Mouse (Mus musculus) brain, adult 2 months (tissue): ENCODE measurements around the gene Gdpd3.
"Not testable (repeated sequence)": the region's sequence is repeated elsewhere in the genome, so short reads cannot be mapped to it uniquely, and the experiment has no call there.

Experiments used
- DNase-seq: peaks from one replicate; pipeline ENCODE4 v3.0.0; 2011; ENCODE audit warnings: low read depth, low spot score

The Gdpd3 gene

DNA sequence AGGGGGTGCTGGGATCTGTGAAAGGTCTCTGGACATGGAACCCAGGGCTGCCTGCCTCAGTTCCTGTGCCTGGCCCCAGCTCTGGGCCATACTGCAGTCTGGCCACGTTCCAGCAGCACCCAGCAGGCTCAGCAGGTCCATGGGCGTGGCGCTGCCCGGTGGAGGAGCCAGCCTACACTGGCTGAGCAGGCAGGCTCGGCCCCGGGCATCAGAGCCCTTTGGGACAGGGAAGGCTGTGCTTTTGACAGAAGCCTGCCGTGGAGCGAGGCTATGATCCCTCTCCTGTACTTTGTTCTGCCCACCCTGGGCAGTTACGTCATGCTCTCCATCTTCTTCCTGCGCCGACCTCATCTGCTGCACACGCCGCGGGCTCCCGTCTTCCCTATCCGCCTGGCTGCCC is at the start of gene Gdpd3:
Gene Gdpd3 (plus strand): TSS at position 134 of the 400 bp plus-strand sequence.
- DNase-seq = no peak

DNA sequence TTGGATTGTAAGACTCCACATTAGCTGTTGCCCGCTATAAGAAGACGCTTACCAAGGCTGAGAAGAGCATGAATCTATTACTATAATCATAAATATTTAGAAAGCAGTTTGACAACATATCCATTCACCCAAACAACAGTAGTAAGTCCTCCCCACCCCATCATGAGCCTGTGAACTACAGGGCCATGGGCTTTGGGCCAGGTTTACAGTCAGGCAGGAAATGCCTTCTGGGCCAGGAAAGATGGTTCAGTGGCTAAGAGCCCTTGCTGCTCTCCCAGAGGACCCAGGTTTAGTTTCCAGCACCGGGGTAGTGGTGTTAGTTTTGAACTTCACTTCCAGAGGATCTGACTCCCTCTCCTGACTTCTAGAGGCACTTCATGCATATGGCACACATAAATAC is 48.6 kb upstream of the Gdpd3 start:
- no peak for DNase-seq

- DNase-seq = peak; percentile 60
These were observed 47.3 kb upstream of the Gdpd3 start for GRCm38 (mm10) chr7:126718787-126719337.

DNA sequence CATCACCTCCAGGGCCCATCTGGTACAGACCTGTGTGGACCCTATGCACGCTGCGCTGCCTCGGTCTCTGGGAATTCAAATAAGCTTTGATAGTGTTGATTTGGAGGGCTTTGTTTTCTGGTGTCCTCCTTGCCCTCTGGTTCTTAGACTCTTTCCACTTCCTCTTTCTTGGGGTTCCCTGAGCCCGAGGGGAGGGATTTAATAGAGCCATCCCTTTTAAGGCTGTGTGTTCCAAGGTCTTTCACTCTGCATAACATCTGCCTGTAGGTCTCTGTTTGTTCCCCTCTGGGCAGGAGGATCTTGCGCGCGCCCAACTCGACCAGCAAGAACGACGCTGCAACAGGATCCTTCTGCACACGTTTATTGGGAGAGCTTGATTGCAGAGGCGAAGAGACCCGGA is 44.5 kb upstream of the Gdpd3 start:
- DNase-seq = no peak

DNA sequence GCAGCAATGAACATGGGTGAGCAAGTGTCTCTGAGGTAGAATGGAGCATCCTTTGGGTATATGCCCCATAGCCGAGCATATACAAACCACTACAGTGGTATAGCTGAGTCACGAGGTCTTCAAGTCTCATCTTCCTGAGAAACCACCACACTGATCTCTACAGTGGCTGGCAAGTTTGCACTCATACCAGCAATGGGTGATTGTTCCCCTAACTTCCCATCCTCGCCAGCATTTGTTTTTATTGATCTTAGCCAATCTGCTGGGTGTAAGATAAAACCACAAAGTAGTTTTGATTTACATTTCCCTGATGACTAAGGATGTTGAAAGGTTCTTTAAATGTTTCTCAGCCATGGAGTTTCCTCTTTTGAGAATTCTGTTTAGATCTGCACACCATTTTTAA is 41.1 kb upstream of the Gdpd3 start:
- DNase-seq = no peak

GRCm38 (mm10) chr7:126725667-126726066 is 40.5 kb upstream of the Gdpd3 start:
- no peak for DNase-seq

DNA sequence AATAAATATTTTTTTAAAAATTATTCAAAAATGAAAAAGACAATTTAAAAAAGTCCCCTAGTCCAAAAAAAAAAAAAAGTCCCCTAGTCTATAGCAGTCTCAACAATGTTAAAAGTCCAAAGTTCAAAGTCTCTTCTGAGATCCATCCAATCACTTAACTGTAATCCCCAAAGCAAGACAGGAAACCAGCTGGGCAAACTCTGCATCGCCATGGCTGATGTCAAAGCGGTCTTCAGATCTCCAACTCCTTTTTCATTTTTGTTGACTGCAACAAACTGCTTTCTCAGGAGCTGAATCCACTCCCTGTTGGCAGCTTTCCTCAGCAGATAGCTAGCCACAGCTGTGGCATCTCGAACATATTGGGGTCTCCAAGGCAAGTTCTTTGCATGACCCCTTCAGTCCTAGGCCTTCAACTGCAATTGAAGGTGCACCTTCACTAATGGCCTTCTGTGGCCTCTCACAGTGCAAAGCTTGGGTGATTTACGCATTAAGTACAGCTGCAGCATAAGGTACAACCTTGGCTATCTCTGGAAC is 35.8 kb upstream of the Gdpd3 start:
- not testable (repeated sequence) for DNase-seq

DNA sequence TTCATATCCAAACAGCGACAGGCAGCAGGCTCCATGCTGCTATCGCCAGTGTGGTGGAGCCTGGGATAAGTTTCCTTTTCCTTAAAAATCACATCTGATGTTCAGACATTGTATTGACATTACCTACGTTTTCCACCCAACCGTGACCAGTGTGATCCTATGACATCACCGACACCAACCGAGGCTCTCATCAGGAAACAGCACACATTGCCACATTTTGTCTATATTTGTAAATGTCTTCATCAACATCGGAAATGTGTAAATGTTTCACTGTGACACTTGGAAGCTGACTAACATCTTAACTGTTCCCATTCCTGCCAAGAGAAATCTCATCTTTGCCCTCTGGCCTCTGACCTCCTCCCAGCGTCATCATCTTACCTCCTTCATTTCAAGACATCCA is 30.0 kb upstream of the Gdpd3 start:
- DNase-seq = no peak

GRCm38 (mm10) chr7:126739551-126739950 is 26.6 kb upstream of the Gdpd3 start:
- DNase-seq = peak; percentile 82

- no peak for DNase-seq
These were observed 25.9 kb upstream of the Gdpd3 start for GRCm38 (mm10) chr7:126740132-126740735.

DNA sequence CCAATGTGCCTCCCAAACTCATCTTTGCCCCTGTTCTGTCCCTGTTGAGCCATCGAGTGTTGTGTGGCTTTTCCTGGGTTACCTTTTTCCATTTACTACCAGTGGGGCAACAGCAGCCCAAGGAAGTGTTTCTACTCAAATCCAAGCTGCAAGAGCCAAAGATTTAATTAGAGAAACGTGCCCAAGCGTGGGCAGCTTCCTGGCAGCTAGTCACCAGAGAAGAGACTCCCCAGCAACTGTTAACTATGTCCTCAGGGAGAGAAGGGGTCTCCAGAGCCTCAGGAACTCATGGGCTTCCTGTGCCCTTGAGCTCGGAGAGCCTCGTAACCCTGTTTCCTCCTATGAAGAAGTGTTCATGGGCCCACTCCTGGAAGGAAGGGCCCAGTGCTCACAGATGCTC is 25.2 kb upstream of the Gdpd3 start:
- no peak for DNase-seq

GRCm38 (mm10) chr7:126741452-126741851 is 24.7 kb upstream of the Gdpd3 start:
- DNase-seq = no peak

GRCm38 (mm10) chr7:126741964-126742482 is 24.1 kb upstream of the Gdpd3 start:
- DNase-seq = peak; percentile 40

DNA sequence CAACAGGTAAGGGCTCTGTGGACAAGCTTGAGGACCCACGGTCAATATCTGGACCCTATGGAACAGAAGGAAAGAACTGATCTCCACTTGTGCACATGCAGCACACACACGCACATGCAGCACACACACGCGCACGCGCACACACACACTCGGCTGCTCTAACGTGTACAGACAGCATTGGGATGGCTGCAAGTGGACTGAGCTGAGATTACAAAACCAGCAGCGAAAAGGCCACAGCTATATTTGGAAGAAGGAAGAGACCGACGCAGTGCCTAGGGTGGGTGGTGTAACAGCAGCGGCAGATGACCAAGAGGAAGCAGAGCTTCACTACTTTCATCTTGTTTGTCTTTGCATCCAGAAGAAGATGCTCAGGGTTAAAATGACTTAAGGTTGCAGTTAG is 20.1 kb upstream of the Gdpd3 start:
- DNase-seq = peak; percentile 74

GRCm38 (mm10) chr7:126746798-126747197 is 19.3 kb upstream of the Gdpd3 start:
- peak; percentile 46 for DNase-seq

DNA sequence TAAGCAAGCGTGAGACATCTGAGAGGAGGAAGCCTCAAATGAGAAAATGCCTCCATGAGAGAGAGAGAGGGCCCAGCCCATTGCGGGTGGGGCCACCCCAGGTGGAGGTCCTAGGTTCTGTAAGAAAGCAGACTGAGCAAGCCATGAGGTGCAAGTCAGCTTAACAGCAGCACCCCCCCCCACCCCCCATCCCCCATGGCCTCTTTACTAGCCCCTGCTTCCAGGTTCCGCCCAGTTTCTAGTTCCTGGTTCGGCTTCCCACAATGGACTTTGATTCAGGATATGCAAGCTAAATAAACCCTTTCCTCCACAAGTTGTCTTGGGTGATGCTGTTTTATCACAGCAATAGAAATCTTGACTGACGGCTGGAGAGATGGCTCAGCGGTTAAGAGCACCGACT is 17.3 kb upstream of the Gdpd3 start:
- DNase-seq = no peak

- DNase-seq = no peak
These were observed 16.4 kb upstream of the Gdpd3 start for GRCm38 (mm10) chr7:126749582-126750343.

DNA sequence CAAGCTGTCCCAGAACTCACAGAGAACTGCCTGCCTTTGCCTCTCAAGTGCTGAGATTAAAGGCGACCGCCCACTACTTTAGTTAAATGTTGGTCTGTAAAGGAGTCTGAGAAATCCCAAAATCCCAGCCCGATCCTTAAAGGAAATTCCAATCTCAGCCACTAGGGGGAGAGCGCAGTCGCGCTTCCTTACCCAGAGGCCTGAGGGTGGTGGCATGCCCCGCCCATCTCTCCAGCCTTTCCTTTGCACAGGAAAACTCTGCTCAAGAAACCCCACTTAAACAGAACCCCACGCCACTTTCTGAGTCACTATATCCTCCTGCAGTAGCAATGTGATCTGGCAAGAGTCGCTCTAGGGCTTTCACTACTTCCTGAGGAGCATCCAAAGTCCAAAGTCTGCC is 11.3 kb upstream of the Gdpd3 start:
- DNase-seq = peak; percentile 90

DNA sequence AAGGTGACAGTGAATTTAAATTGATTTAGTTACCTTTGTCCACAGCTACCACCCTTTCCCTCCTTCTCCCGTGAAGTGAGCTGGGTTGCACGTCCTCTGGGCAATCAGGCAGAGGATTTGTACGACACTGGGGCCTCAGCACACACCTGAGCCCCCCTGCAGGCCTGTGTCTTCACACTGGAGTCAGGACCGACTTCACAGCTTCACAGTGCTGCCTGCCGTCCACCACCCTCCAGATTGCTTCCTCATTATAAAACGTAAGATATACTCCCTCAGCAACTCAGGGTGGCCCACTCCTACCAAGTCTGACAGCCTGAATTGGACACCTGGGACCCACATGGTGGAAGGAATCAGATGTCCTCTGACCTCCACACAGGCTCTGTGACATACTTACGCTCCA is 7.6 kb upstream of the Gdpd3 start:
- DNase-seq = no peak

DNA sequence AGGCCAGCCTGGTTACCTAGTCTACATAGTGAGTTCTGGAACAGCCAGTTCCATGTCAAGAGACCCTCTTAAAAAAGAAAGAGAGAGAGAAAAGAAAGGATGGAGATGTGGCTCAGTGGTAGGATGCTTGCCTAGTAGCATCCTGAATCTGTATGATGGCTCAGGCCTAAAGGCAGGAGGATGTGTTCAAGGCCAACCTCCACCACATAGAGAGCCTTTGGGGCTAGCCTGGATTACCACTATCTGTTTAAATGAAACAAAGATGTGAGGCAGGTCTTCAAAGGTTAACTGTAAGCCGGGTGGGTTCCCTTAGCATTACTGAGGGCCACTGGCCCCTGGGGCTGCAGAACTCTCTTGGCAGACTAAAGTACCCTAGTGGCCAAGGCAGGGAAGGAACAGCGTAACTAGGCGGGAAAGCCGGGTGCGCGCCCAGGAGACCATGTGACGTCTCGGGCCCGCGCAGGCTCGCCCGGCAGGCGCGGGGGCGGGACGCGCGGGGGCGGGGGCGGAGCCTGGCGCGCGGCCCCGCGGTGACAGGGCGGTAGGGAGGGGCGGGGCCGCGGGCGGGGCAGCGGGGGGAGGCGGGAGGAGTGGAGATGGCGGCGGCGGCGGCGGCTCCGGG is 7.0 kb upstream of the Gdpd3 start, which contains the start of gene Mapk3:
Gene Mapk3 (plus strand): TSS at position 552 of the 622 bp plus-strand sequence.
- peak; percentile 95 for DNase-seq

GRCm38 (mm10) chr7:126759672-126760390 is 6.3 kb upstream of the Gdpd3 start:
- DNase-seq = no peak
